Mouse (Mus musculus) midbrain, embryonic 13.5 days (tissue): ENCODE results near the gene Phrf1. TPM values are rescaled to one million over a fixed set of nuclear protein-coding genes. Genes with fewer than 3 reads are reported as not detected.

Source experiments
- ATAC-seq: fragments of 200-750 bp; cut with Nextera tagmentation; 2 replicates; pipeline ENCODE4 v1.8.0; 2017; ENCODE audit warnings: mild to moderate bottlenecking, moderate TSS enrichment, moderate library complexity
- H3K27ac ChIP-seq: fragments of 300-500 bp; sonication (generic); 2 replicates; pipeline ENCODE4 v1.5.1; 2015; ENCODE audit warnings: inconsistent platforms, mild to moderate bottlenecking, moderate library complexity
- H3K27me3 ChIP-seq: fragments of 300-500 bp; sonication (generic); 2 replicates; pipeline ENCODE4 v1.6.1; 2015; ENCODE audit warnings: mild to moderate bottlenecking, inconsistent platforms
- H3K36me3 ChIP-seq: fragments of 300-500 bp; sonication (generic); 2 replicates; pipeline ENCODE4 v1.6.1; 2015; ENCODE audit warnings: mild to moderate bottlenecking, inconsistent platforms
- H3K4me1 ChIP-seq: fragments of 300-500 bp; sonication (generic); replicated peaks from 2 replicates; pipeline ENCODE4 v1.6.1; 2015; ENCODE audit warnings: inconsistent platforms
- H3K4me2 ChIP-seq: fragments of 300-500 bp; sonication (generic); replicated peaks from 2 replicates; pipeline ENCODE4 v1.6.1; 2015; ENCODE audit warnings: moderate library complexity, mild to moderate bottlenecking, inconsistent platforms
- H3K4me3 ChIP-seq: fragments of 300-500 bp; sonication (generic); replicated peaks from 2 replicates; pipeline ENCODE4 v1.5.1; 2015; ENCODE audit warnings: mild to moderate bottlenecking, inconsistent platforms
- H3K9ac ChIP-seq: fragments of 300-500 bp; sonication (generic); replicated peaks from 2 replicates; pipeline ENCODE4 v1.6.1; 2015; ENCODE audit warnings: mild to moderate bottlenecking, inconsistent platforms
- H3K9me3 ChIP-seq: fragments of 300-500 bp; sonication (generic); 2 replicates; pipeline ENCODE4 v1.6.1; 2016; ENCODE audit warnings: mild to moderate bottlenecking, inconsistent platforms
- WGBS: fragments of 180-500 bp; shearing (Covaris S2); methylation state at CpG from one replicate; pipeline ENCODE4 v1.1.7; 2015; 5-methylcytosine and 5-hydroxymethylcytosine counted together
- polyA plus RNA-seq: library from polyadenylated mRNA; unstranded; fragments of >200 nt; fragmentation: Nextera tagmentation; extraction: Ambion mirVana; gene quantifications from 2 replicates; pipeline ENCODE4 v1.2.1, GENCODE M21; 2015

The Phrf1 gene
- polyA plus RNA-seq, 1 experiment from 2014 or later: 95.0 TPM

DNA sequence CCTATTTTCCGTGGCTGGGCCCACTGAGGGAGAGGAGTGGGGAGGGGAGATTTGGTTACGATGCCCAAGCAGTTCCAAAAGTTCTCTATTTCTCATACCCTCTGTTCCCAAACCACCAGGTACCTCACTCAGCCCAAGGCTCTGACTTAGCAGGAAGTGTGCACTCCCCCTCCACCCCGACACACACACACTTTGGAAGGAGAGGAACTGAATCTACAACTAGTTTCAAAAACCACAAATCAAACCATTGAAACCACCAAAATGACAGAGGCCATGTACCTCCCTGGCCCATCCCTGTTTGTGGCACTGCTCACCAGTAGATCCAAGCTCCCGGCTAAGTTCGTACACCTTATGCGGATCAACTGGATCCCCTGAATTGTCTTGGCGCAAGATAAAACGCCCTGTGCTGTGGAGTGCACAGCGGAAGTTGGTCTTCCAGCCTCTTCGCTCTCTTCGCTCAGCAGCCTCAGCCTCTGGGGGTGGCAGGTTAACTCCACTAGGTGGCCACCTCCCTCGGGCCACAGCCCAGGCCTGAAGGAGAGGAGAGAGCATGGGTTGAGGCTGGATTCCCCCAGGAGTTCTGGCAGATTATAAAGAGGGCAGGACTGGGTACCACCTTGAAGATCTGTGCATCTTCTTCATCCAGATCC is 36.3 kb downstream of the Phrf1 start:
- Histone ChIP-seq H3K4me2 (no peak overlapping the region), H3K36me3 (peaks cover 49% of the 10 kb centered on the region), H3K27me3 (no peaks in the 10 kb centered on the region), H3K4me3 (no peak overlapping the region), H3K9ac (0 out of 2 replicates have a peak overlapping the region, but pooled peaks have one; percentile 7), H3K4me1 (peaks cover 14% of the 10 kb centered on the region), H3K9me3 (no peaks in the 10 kb centered on the region), H3K27ac (no peak overlapping the region; the same call in 1 of the 2 replicates)
- 33% methylated on average over 12 of the region's 12 CpGs for WGBS
- ATAC-seq: peak; percentile 34; the same call in 1 of the 2 replicates

DNA sequence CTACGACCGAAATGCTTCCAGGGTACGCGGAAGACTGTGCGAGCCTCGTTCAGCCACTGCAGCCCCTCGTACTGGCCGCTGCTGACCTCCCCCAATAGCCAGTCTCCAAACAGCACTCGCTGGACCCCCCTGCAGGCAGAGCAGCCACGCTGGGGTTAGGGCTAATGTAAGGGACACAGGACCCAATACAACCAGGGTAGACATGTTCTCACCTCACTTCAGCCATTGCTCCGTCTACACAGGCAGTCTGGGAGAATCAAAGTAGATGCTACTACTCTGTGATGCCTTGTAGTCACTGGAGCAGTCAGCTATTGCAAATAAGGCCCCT is 36.8 kb downstream of the Phrf1 start:
- WGBS: 33% methylated on average over 11 of the region's 11 CpGs
- ATAC-seq: peak; percentile 18; the same call in 1 of the 2 replicates
- H3K36me3 ChIP-seq: peaks cover 44% of the 10 kb centered on the region
- no peak overlapping the region for H3K4me3 ChIP-seq
- H3K9me3 ChIP-seq: no peaks in the 10 kb centered on the region
- H3K4me1 ChIP-seq: peaks cover 14% of the 10 kb centered on the region
- no peaks in the 10 kb centered on the region for H3K27me3 ChIP-seq
- H3K27ac ChIP-seq: no peak overlapping the region; the same call in 1 of the 2 replicates
- 0 out of 2 replicates have a peak overlapping the region, but pooled peaks have one; percentile 7 for H3K9ac ChIP-seq
- H3K4me2 ChIP-seq: no peak overlapping the region

DNA sequence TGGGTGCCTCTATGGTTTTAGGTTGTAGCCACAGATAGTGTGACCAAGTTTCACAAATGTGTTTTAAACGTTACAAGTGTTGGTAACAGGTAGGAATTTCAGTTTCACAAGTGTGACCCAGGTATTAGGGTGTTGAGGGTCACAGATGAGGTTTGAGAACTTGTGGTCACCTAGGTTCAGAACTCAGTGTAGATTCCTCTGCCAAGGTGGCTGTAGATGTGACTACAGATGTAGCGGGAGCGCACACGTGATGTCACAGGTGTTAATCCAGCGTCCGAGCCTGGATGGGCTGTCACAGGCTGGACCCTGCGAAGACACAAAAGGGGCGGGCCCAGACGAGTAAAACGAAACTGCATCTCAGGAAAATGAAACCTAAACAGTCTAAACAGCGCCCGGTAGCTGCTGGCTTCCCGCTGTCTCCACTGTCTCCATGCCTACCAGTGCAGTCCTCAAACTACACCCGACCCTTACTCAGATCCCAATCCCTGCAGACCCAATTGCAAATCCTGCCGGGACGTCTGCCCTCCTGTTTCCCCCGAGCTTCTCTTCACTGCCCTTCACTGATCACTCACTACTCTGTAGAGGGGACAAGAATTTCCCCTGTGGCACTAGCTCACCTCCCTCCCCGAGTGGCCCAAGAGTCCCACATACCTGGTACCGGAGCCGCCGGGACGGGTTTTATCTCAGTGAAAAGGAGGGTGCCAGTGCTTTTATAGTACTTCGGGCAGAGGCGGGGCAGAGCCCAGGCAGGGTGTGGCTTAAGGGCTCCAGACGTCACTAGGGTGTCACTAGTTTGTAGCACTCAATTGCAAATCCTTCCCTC is 37.4 kb downstream of the Phrf1 start, which contains the start of gene Irf7:
Gene Irf7, minus strand, starts transcription at position 743 of the 823 bp plus-strand sequence.
- Histone ChIP-seq H3K9me3 (no peaks in the 10 kb centered on the region), H3K9ac (0 out of 2 replicates have a peak within 1 kb of the TSS, but pooled peaks have one; percentile 15), H3K4me1 (peaks cover 14% of the 10 kb centered on the region), H3K4me3 (peak within 1 kb of the TSS; percentile 16), H3K36me3 (peaks cover 38% of the 10 kb centered on the region), H3K27ac (no peak within 1 kb of the TSS; the same call in 1 of the 2 replicates), H3K4me2 (peak within 1 kb of the TSS; percentile 49), H3K27me3 (no peaks in the 10 kb centered on the region)
- peak; percentile 44 for ATAC-seq
- 17% methylated on average over 25 of the region's 25 CpGs for WGBS

DNA sequence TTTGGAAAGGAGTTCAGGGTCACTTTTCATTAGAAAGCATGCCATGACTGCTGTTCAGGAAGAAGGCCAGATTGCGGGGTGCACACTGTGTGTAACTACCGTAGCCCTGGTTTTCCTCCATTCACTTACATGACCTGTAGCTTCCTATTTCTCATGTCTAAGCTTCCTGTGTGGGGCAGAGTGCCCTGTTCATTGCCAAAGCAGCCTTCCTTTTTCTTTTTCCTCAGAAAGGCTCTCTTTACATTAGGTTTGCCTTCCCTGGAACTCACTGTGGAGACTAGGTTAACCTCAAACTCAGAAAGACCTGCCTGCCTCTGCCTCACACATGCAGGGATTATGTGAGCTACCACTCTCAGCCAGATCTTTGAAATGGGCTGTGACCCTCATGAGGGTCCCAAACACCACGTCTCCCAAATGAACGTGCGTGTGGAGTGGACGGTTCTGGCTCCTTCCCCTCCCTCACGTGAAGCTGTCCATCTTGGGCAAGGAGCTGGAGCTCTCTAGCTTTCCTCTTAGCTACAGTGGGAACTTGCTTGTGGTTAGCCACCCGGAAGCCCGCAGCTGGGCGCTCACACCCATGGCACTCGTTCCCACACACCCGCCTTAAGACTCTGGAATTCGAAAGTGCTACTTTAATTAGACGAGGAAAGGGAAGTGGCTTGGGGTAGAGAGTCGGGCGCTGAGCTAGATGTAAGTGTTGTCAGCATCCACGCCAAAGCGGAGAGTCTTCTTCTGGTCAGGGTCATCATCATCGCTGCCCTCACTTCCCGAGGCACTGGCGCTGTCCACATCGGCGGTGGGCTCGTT is 40.1 kb downstream of the Phrf1 start:
- H3K4me3 ChIP-seq: no peak overlapping the region
- no peak for ATAC-seq
- H3K9ac ChIP-seq: no peak overlapping the region
- H3K27ac ChIP-seq: no peak overlapping the region
- no peak overlapping the region for H3K4me2 ChIP-seq
- peaks cover 14% of the 10 kb centered on the region for H3K4me1 ChIP-seq
- peaks cover 11% of the 10 kb centered on the region for H3K36me3 ChIP-seq
- no peaks in the 10 kb centered on the region for H3K27me3 ChIP-seq
- WGBS: 80% methylated on average over 24 of the region's 24 CpGs
- no peaks in the 10 kb centered on the region for H3K9me3 ChIP-seq

DNA sequence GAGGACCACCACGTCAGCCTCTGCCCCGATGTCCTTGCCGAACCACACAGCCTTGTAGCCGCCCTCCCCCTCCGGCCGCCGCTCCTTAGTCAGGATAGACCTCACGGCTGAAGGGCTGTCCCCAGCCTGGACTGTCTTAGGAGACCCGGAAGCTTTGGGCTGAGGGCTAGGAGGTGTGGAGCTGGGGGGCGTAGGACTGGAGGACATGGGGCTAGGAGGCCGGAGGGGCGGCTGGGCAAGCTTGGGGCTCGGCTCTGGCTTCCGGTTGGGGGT is 40.6 kb downstream of the Phrf1 start:
- H3K4me3 ChIP-seq: no peak overlapping the region
- WGBS: 82% methylated on average over 14 of the region's 14 CpGs
- H3K27me3 ChIP-seq: no peaks in the 10 kb centered on the region
- no peak overlapping the region for H3K9ac ChIP-seq
- H3K4me1 ChIP-seq: peaks cover 14% of the 10 kb centered on the region
- no peak overlapping the region for H3K4me2 ChIP-seq
- no peaks in the 10 kb centered on the region for H3K9me3 ChIP-seq
- no peak overlapping the region for H3K27ac ChIP-seq
- ATAC-seq: no peak
- peaks cover 5% of the 10 kb centered on the region for H3K36me3 ChIP-seq

DNA sequence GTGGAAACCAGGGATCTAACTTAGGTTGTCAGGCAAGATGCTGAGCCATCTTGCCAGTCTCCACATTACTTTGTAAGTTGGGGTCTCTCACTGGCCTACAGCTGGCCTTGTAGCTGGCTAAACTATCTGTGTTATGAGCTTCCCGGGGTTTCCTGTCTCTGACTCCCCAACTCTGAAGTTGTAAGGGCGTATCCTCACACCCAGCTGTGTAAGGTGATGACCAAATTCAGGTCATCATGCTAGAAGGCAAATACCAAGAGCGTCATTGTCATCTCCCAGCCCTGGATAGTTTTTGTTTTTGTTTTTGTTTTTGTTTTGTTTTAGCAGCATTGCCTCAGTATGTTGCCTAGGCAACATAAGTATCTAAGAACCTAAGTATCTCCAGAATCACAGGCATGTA is 42.0 kb downstream of the Phrf1 start:
- Histone ChIP-seq H3K4me2 (no peak overlapping the region), H3K4me3 (no peak overlapping the region), H3K27me3 (no peaks in the 10 kb centered on the region), H3K9me3 (no peaks in the 10 kb centered on the region), H3K36me3 (no peaks in the 10 kb centered on the region), H3K4me1 (peaks cover 8% of the 10 kb centered on the region), H3K27ac (no peak overlapping the region), H3K9ac (no peak overlapping the region)
- ATAC-seq: no peak
- 86% methylated on average over 3 of the region's 3 CpGs for WGBS

DNA sequence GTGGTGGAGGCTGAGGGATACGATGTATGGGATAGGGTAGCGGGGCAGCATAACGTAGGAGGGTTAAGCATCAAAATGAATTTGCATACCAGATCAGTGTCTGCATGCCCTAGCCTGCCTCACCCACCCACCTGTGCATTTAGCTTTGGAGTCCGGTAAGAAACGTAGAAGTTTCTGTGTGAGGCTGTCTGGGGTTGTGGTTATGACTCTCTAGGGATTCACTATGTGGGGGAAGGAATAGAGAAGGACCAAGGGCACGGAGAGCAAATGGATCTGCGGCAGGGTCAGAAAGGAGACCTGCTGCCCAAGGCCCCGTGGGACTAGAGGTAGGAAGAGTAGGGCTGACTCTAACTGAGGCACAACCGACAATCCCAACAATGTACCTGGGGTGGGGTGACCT is 46.8 kb downstream of the Phrf1 start:
- Histone ChIP-seq H3K36me3 (no peaks in the 10 kb centered on the region), H3K9ac (no peak overlapping the region), H3K27me3 (peaks cover 16% of the 10 kb centered on the region; the same call in 1 of the 2 replicates), H3K4me3 (no peak overlapping the region), H3K4me1 (peaks cover 12% of the 10 kb centered on the region), H3K4me2 (no peak overlapping the region), H3K9me3 (no peaks in the 10 kb centered on the region), H3K27ac (no peak overlapping the region)
- ATAC-seq: no peak
- 88% methylated on average over 9 of the region's 9 CpGs for WGBS

DNA sequence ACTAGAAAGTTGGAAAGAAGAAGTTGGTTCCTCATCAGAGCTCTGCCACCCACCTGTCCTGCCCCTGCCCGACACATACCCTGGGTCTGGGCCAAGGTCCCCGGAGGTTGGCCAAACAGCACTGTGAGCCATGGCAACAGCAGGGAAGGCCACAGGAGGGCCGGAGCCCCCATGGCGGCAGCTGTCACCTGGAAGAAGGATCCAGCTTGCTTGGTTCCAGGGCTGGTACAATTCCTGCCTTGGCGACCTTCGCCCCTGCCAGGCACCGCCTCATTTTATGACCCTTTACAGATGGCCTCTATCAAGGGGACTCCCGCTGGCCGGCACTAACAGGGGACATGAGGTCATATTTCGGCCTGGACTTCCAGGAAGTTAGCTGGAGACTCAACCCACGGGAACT is 48.0 kb downstream of the Phrf1 start, which contains the start of gene Cdhr5:
Gene Cdhr5, minus strand, starts transcription at position 241 of the 400 bp plus-strand sequence.
- Histone ChIP-seq H3K4me3 (no peak within 1 kb of the TSS), H3K4me2 (no peak within 1 kb of the TSS), H3K36me3 (no peaks in the 10 kb centered on the region), H3K9ac (no peak within 1 kb of the TSS), H3K9me3 (no peaks in the 10 kb centered on the region), H3K4me1 (peaks cover 12% of the 10 kb centered on the region), H3K27me3 (peaks cover 19% of the 10 kb centered on the region; the same call in 1 of the 2 replicates), H3K27ac (no peak within 1 kb of the TSS)
- 85% methylated on average over 11 of the region's 11 CpGs for WGBS
- ATAC-seq: no peak

DNA sequence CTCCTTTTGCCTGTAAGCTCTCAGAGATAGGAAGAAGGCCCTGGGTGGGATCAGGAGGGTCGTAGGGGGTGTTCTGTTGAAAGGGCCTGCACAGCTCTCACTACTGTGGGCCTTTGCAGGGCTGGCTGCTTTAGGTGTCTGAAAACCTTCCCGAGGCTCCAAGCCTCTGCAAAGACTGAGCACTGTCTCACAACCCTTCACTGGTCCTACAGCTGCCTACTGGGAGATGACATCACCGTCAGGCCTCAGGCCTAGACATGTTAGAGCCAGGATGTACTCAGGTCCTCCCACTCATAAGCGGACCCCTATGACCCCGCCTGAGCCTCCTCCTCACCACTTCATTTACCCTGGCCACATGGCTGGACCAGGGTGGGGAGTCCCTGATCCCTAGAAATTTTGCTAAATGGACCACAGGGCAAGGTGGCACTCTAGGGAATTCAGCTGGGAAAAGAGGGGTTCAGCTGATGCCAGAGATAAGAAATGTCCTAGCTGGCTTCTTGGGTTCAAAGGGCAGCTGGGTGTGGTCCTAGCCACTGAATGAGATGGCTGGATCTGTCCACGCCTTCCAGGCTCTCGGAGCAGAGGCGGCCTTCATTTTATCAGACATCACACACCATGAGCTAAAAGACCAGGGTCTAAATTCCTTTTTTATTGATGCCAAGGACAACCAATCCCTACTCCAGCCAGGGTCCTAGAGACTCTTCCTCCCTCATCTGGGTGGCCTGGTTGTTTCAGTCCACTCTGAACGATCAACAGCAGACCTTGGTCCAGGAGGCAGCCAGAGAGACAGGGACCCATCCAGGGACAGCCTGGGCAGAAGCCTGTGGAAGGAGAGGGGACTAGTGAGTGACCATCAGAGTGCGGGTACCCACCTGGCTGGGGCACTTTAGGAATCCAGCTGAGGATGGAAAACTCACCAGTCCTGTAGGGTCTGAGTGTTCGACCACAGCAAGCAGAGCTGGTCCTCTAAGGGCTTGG is 49.4 kb downstream of the Phrf1 start:
- Histone ChIP-seq H3K36me3 (no peaks in the 10 kb centered on the region), H3K4me2 (peak overlapping the region; percentile 88; the same call in 1 of the 2 replicates), H3K4me1 (peaks cover 12% of the 10 kb centered on the region), H3K27me3 (peaks cover 19% of the 10 kb centered on the region; the same call in 1 of the 2 replicates), H3K27ac (no peak overlapping the region), H3K9me3 (no peaks in the 10 kb centered on the region), H3K4me3 (no peak overlapping the region; the same call in 1 of the 2 replicates), H3K9ac (no peak overlapping the region)
- 83% methylated on average over 11 of the region's 11 CpGs for WGBS
- no peak for ATAC-seq

DNA sequence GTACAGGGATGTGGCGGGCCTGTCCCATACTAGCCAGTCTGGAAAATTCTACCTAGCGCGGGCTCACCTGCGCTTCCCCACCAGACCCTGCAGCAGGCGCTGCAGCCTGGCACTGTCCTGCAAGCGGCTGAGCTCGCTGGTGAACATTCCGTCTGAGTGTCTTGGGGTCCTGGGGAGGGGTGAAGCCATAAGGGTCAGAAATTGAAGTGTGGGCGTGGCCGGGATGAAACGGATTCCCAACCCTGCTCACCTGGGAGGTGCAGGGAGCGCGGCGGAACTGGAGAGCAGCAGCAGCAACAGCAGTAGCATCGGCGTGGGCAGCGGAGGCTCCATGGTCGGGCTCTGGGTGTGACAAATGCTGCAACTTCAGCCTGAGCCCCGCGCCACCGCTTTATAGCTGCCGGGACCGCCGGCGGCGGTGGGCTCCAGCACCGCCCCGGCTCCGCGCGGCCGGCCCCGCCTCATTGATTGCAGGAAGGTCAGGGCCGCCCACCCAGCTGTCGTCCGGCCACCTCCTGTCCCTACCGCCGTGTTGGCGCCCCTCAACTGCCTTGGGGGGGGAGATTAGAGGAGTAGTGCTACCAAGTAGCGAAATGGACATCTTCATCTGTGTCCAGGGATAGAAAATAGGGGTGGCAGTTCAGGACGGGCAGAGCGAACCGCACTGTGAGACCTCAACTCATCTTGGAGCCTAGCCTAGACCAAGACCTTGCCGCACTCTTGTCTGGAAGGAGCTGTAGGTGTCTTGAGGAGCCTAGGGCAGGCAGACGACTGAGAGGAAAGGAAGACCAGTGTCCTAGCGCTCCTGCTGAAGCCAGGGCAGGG is 50.4 kb downstream of the Phrf1 start, which contains the start of gene Sct:
Gene Sct, minus strand, starts transcription at position 368 of the 825 bp plus-strand sequence.
- Histone ChIP-seq H3K9me3 (no peaks in the 10 kb centered on the region), H3K9ac (peak within 1 kb of the TSS; percentile 54), H3K4me1 (peaks cover 12% of the 10 kb centered on the region), H3K4me3 (peak within 1 kb of the TSS; percentile 40), H3K36me3 (no peaks in the 10 kb centered on the region), H3K4me2 (peak within 1 kb of the TSS; percentile 88), H3K27ac (no peak within 1 kb of the TSS), H3K27me3 (peaks cover 23% of the 10 kb centered on the region; the same call in 1 of the 2 replicates)
- ATAC-seq: peak; percentile 82
- WGBS: 2% methylated on average over 46 of the region's 46 CpGs
